Mouse (Mus musculus): ENCODE results near the gene 1110051M20Rik. TPM values are rescaled to one million over a fixed set of nuclear protein-coding genes. Genes with fewer than 3 reads are reported as not detected.

1110051M20Rik gene
- polyA plus RNA-seq, 1 experiment from 2014 or later: 69.4 TPM

DNA sequence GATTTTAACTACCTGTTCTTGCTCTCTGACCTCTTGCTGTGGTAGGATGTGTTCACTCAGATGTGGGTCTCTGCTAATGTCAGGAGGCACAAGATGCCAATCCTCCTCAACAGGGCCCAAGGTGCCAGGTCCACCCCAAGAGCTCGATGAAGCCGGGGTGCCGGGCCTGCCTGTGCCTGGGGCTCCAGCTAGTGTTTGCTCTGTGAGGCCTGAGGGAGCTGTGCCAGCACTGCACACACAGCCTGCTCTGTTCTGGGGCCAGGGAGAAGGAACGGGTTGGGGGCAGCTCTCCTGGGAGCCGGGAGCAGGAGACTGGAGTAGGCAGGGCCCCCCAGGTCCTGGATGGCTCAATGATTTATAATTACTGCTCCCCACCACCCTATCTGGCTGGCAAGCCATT lies 186.4 kb downstream of the 1110051M20Rik start:
- Histone ChIP-seq H3K27ac (ENCODE audit: low read length) (peak overlapping the region; percentile 86), H3K4me3 (ENCODE audit: low read length) (peak overlapping the region; percentile 74), H3K4me2 (ENCODE audit: low read depth, low read length) (peak overlapping the region; percentile 64), H3K9ac (ENCODE audit: low read length) (peak overlapping the region; percentile 76), H3K4me1 (replicated peaks; ENCODE audit: control insufficient read depth, insufficient read depth, low read length) (peaks cover 24% of the 10 kb centered on the region), H3K27me3 (ENCODE audit: control insufficient read depth, insufficient read depth, low read depth, low read length) (peaks cover 13% of the 10 kb centered on the region; the same call in 1 of the 2 replicates), H3K9me3 (ENCODE audit: control insufficient read depth, low read length) (no peaks in the 10 kb centered on the region), H3K36me3 (ENCODE audit: control insufficient read depth, insufficient read depth, low read length) (peaks cover 17% of the 10 kb centered on the region)
- 48% methylated on average over 5 of the region's 5 CpGs for WGBS
- peak; percentile 40 for ATAC-seq (ENCODE audit: low read depth)

DNA sequence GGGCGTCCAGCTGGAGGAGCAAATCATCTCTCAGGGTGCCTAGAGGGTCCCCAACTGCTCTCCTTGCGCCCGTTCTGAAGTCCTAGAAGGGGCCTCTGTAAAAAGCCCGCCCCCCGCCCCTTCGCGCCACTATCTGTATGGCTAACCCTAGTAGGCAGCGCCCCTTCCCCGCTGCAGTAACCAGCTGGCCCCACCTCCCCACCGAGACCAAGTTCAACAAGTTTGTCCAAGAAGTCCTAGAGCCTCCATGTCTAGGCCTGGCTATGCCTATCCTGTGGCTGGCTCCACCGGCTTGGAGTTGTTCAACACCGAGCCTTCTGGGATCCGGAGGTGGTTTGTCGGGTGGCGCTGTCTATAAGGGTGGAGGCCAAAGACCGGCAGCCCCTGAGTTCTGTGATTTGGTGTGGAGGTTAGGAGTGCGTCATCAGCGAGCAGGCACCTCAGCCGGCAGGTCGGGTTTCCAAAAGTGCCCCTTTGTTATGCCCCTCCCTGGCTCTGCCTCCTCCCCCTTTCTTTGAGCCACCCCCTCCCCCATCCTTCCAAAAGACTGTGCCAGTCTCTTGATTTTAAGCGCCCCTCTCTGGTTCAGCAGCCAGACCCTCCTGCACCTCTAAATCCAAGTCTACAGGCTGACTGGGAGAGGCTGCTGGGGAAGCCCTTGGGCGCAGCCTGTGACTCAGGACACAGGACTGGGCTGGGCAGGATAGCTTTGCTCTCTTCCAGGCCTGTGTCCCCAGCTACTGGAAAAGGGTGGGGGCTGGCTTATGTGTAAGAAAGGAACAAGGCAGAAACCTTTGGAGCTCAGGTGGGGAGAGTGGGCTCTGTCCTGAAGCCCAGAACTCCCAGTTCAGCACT lies 187.2 kb downstream of the 1110051M20Rik start:
- Histone ChIP-seq H3K9ac (ENCODE audit: low read length) (peak overlapping the region; percentile 76), H3K4me2 (ENCODE audit: low read depth, low read length) (peak overlapping the region; percentile 64), H3K27me3 (ENCODE audit: control insufficient read depth, insufficient read depth, low read depth, low read length) (peaks cover 13% of the 10 kb centered on the region; the same call in 1 of the 2 replicates), H3K27ac (ENCODE audit: low read length) (peak overlapping the region; percentile 86), H3K4me3 (ENCODE audit: low read length) (peak overlapping the region; percentile 74), H3K36me3 (ENCODE audit: control insufficient read depth, insufficient read depth, low read length) (peaks cover 10% of the 10 kb centered on the region), H3K4me1 (replicated peaks; ENCODE audit: control insufficient read depth, insufficient read depth, low read length) (peaks cover 24% of the 10 kb centered on the region), H3K9me3 (ENCODE audit: control insufficient read depth, low read length) (no peaks in the 10 kb centered on the region)
- peak; percentile 78 for ATAC-seq (ENCODE audit: low read depth)
- WGBS: 1% methylated on average over 22 of the region's 22 CpGs

DNA sequence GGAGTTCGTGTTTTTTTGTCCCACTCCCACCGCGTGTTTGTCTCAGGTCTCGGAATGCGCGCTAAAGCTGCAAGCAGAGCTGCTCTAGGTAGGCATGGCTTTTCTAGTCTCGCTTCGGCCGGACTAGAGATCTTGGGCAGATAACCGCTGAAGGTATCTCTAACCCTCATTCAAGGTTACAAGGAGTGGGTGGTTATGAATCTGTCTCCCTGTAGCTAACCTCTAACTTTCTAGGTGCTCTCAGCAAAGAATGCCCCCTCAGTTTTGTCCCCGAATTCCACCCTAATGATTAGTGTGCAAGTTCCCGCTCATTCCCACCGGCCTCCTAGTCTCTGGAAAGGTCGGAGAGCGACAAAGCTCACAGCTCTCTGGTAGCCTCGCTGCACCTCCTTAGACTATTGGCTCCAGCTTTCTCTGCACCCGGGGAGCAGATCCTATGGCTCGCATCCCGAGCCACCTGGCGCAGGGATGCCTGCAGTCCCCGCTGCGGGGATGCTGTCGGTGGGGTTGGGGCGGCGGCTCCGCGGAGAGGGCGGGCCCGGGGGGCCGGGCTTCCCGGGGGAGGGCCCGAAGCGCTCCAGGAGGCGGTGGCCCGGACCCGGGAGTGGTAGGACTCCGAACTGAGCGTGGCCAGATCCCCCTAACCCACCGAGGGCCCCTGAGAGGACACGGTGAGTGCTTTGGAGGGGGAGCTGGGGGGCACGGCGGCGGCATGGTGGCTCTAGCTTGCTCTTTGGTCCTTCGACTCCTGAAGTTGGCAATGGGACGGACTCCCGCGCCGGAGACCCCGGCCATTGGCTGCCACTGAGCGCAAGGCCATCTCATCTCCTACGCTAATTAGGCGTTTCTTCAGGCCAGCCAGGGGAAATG lies 188.0 kb downstream of the 1110051M20Rik start:
- Histone ChIP-seq H3K9ac (ENCODE audit: low read length) (peak overlapping the region; percentile 76), H3K27ac (ENCODE audit: low read length) (peak overlapping the region; percentile 86), H3K4me1 (replicated peaks; ENCODE audit: control insufficient read depth, insufficient read depth, low read length) (peaks cover 24% of the 10 kb centered on the region), H3K27me3 (ENCODE audit: control insufficient read depth, insufficient read depth, low read depth, low read length) (peaks cover 13% of the 10 kb centered on the region; the same call in 1 of the 2 replicates), H3K9me3 (ENCODE audit: control insufficient read depth, low read length) (no peaks in the 10 kb centered on the region), H3K4me3 (ENCODE audit: low read length) (peak overlapping the region; percentile 74), H3K36me3 (ENCODE audit: control insufficient read depth, insufficient read depth, low read length) (peaks cover 5% of the 10 kb centered on the region), H3K4me2 (ENCODE audit: low read depth, low read length) (peak overlapping the region; percentile 64)
- ATAC-seq (ENCODE audit: low read depth): peak; percentile 82
- WGBS: under 1% methylated on average over 49 of the region's 52 CpGs

DNA sequence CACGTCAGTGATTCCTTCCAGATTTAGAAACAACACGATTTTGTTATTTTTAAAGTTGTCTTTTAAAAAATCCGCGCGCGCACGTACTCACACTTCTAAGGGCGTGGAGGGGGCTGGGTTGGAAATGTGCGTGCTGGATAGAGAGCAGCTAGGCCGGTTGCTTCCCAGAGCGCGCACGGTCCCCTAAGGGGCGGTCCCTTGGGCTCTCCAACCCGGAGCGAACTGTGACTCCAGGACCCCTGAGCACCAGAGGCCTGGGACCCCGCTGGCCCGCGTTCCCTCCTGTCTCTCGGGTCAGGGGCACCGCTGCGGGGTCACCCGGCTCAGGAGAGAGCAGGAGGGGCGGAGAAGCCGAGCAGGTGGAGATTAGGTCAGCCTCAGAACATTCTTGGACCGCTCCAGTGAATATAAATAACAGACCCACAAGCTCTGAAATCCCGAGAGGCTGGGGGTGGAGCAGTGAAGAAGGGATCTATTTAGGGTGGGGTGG lies 188.8 kb downstream of the 1110051M20Rik start, which contains the start of gene Pacsin3:
Gene Pacsin3 (plus strand): TSS at position 294 of the 490 bp plus-strand sequence.
- WGBS: under 1% methylated on average over 27 of the region's 27 CpGs
- Histone ChIP-seq H3K9me3 (ENCODE audit: control insufficient read depth, low read length) (no peaks in the 10 kb centered on the region), H3K4me2 (ENCODE audit: low read depth, low read length) (peak within 1 kb of the TSS; percentile 64), H3K4me3 (ENCODE audit: low read length) (peak within 1 kb of the TSS; percentile 74), H3K27me3 (ENCODE audit: control insufficient read depth, insufficient read depth, low read depth, low read length) (peaks cover 13% of the 10 kb centered on the region; the same call in 1 of the 2 replicates), H3K36me3 (ENCODE audit: control insufficient read depth, insufficient read depth, low read length) (peaks cover 4% of the 10 kb centered on the region; the same call in 1 of the 2 replicates), H3K4me1 (replicated peaks; ENCODE audit: control insufficient read depth, insufficient read depth, low read length) (peaks cover 24% of the 10 kb centered on the region), H3K9ac (ENCODE audit: low read length) (peak within 1 kb of the TSS; percentile 76), H3K27ac (ENCODE audit: low read length) (peak within 1 kb of the TSS; percentile 86)
- ATAC-seq (ENCODE audit: low read depth): peak; percentile 29

DNA sequence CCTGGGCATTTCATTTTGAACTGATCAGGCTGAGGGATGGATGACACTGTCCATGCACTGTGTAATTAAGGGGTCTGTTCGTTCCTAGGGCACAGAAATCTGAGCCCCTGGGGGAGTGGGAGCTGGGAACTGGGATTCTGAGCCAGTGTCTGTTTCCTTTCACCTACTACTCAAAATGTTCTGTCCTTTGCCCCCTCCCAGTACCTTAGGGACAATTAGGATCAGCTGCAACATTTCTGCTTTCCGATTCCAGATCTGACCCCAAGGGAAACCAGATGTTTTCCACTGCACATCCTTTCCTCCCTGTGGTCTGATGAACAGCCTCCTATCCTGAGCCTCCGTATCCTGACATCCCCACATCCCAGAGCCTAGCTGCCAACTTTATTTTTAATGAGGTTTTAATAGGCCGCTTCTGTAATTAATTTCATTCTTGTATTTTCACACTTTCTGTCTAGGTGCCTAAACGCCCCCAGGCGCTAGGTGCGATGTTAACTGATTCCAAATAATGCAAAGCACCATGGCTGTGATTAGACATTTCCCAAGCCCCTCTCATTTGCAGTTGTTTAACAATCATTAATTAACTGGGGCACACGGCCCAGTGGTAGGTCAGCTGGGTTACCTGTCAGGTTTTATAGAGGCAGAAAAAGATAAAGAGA lies 189.7 kb downstream of the 1110051M20Rik start:
- H3K4me3 ChIP-seq (ENCODE audit: low read length): no peak overlapping the region

DNA sequence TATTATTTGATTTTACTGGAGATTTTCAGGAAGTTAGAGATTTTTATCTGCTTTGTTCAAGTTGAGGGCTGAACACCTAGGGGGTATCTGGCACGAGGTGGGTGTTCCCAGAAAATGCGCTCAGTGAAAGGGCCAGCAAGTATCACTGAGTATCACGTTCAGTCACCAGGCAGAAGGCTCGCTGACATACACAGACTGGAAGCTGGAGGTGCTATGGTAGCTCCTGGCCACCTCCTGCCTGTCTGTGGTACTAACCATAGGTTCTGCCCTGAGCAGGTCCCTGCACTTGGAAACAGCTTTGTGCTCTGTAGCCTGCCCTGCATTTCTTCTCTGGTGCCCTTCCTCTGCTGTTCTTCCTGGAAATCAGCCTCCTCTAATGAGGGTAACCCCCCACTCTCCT lies 192.0 kb downstream of the 1110051M20Rik start:
- no peak for ATAC-seq (ENCODE audit: low read depth)

More for the DNA sequence above, 189.7 kb downstream of the 1110051M20Rik start:
- Histone ChIP-seq H3K9ac (ENCODE audit: low read length) (no peak overlapping the region), H3K4me1 (replicated peaks; ENCODE audit: control insufficient read depth, insufficient read depth, low read length) (peaks cover 24% of the 10 kb centered on the region), H3K9me3 (ENCODE audit: control insufficient read depth, low read length) (no peaks in the 10 kb centered on the region), H3K36me3 (ENCODE audit: control insufficient read depth, insufficient read depth, low read length) (no peaks in the 10 kb centered on the region), H3K27ac (ENCODE audit: low read length) (no peak overlapping the region), H3K4me2 (ENCODE audit: low read depth, low read length) (no peak overlapping the region), H3K27me3 (ENCODE audit: control insufficient read depth, insufficient read depth, low read depth, low read length) (peaks cover 13% of the 10 kb centered on the region; the same call in 1 of the 2 replicates)
- 45% methylated on average over 8 of the region's 8 CpGs for WGBS
- ATAC-seq (ENCODE audit: low read depth): no peak

DNA sequence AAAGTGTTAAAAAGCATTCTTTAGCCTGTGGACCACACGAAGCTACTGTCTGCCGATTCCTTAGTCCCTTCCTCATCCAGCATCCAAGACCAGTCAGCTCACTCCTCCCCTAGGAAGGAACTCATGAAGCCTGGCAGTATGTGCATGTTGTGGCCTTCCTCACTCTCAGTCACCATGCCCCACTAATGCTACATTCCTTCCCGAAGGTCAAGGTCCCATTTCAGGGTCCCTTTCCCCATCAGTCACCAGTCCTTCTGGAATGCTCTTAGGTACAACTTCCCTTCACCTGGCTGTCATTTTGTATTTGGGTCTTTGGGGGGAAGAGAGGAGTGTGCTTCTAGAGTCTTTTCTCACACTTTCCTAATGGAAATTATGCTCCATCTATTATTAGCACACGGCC lies 192.5 kb downstream of the 1110051M20Rik start:
- Histone ChIP-seq H3K27me3 (ENCODE audit: control insufficient read depth, insufficient read depth, low read depth, low read length) (peaks cover 13% of the 10 kb centered on the region; the same call in 1 of the 2 replicates), H3K4me3 (ENCODE audit: low read length) (no peak overlapping the region), H3K27ac (ENCODE audit: low read length) (no peak overlapping the region), H3K36me3 (ENCODE audit: control insufficient read depth, insufficient read depth, low read length) (no peaks in the 10 kb centered on the region), H3K4me1 (replicated peaks; ENCODE audit: control insufficient read depth, insufficient read depth, low read length) (peaks cover 9% of the 10 kb centered on the region; the same call in 1 of the 2 replicates), H3K4me2 (ENCODE audit: low read depth, low read length) (no peak overlapping the region), H3K9ac (ENCODE audit: low read length) (no peak overlapping the region), H3K9me3 (ENCODE audit: control insufficient read depth, low read length) (no peaks in the 10 kb centered on the region)
- no peak for ATAC-seq (ENCODE audit: low read depth)
- WGBS: 59% methylated on average over 4 of the region's 4 CpGs

More for the DNA sequence above, 192.0 kb downstream of the 1110051M20Rik start:
- H3K4me1 ChIP-seq (replicated peaks; ENCODE audit: control insufficient read depth, insufficient read depth, low read length): peaks cover 9% of the 10 kb centered on the region; the same call in 1 of the 2 replicates
- H3K9me3 ChIP-seq (ENCODE audit: control insufficient read depth, low read length): no peaks in the 10 kb centered on the region
- peaks cover 13% of the 10 kb centered on the region; the same call in 1 of the 2 replicates for H3K27me3 ChIP-seq (ENCODE audit: control insufficient read depth, insufficient read depth, low read depth, low read length)
- H3K36me3 ChIP-seq (ENCODE audit: control insufficient read depth, insufficient read depth, low read length): no peaks in the 10 kb centered on the region
- no peak overlapping the region for H3K9ac ChIP-seq (ENCODE audit: low read length)
- H3K4me2 ChIP-seq (ENCODE audit: low read depth, low read length): no peak overlapping the region
- no peak overlapping the region for H3K27ac ChIP-seq (ENCODE audit: low read length)
- no peak overlapping the region for H3K4me3 ChIP-seq (ENCODE audit: low read length)
- 46% methylated on average over 4 of the region's 4 CpGs for WGBS

DNA sequence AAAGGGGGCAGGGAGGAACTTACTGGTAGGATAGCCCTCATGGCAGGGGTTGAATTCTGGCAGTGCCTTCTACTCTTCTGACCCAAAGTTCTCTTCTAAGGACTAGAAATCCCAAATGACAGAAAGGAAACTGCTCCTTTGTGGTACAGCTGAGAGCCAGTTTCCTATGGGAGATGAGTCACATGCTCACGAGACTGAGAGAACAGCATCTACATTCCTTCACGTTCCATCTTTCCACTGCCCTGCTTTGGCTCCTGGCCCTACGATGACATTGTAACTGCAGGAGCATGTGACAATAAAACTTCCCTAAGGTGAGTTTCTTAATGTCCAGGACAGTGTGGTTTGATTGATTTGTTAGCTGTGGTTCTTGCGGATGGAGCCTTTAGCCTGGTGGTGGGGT lies 196.1 kb downstream of the 1110051M20Rik start:
- Histone ChIP-seq H3K4me1 (replicated peaks; ENCODE audit: control insufficient read depth, insufficient read depth, low read length) (no peaks in the 10 kb centered on the region), H3K9ac (ENCODE audit: low read length) (no peak overlapping the region), H3K9me3 (ENCODE audit: control insufficient read depth, low read length) (no peaks in the 10 kb centered on the region), H3K27me3 (ENCODE audit: control insufficient read depth, insufficient read depth, low read depth, low read length) (no peaks in the 10 kb centered on the region), H3K27ac (ENCODE audit: low read length) (no peak overlapping the region), H3K4me3 (ENCODE audit: low read length) (no peak overlapping the region), H3K36me3 (ENCODE audit: control insufficient read depth, insufficient read depth, low read length) (no peaks in the 10 kb centered on the region), H3K4me2 (ENCODE audit: low read depth, low read length) (no peak overlapping the region)
- WGBS: 81% methylated on average over 4 of the region's 4 CpGs
- no peak for ATAC-seq (ENCODE audit: low read depth)
